Mouse (Mus musculus): ENCODE measurements around the gene Rcsd1.

- TF ChIP-seq CTCF (IDR thresholded peaks at IDR 0.05; ENCODE audit: low read depth): no peak
- no peak for TF ChIP-seq EP300 (IDR thresholded peaks at IDR 0.05; ENCODE audit: low read depth)
Measured at GRCm38 (mm10) chr1:165697701-165698100, 11.9 kb downstream of the Rcsd1 start.
